Comparison of ENCODE assay signal across 13 mouse cellular contexts in the genomic region with DNA sequence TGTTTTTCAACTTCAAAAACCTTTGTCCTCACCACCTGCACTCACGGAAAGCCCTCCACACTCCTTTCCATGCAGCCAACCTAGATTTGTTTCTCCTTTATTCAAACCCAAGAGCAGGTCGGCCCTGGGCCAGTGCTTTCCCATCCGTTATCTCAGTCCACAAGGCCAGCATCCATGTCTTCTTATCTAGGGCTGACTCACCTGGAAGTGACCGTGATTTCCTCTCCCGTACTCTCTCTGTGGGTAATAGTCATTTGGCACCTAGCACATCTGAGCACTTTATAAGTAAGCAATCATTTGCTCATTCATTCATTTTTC.
DNase-seq lines count a peak whose midpoint lies in the region; ATAC-seq and TF ChIP-seq lines count a peak whose summit lies in the region.
"Had no signal": no experiment of that assay in that cellular context is flagged by ENCODE, and none has a peak within 500 bp of the region (broad histone marks: within the 10 kb centered on the region; RNA-seq: fewer than 3 reads in every experiment).

No protein-coding gene starts in this region.

- H3K27me3 ChIP-seq in lung, embryonic 15.5 days: no peaks in the 10 kb centered on the region
- no peaks in the 10 kb centered on the region for H3K27me3 ChIP-seq in heart, postnatal 0 days (ENCODE audit: control insufficient read depth, insufficient read depth, low read length)
- H3K27me3 ChIP-seq in stomach, postnatal 0 days (ENCODE audit: control insufficient read depth, insufficient read depth, low read length): no peaks in the 10 kb centered on the region

- H3K36me3 ChIP-seq in lung, embryonic 15.5 days: no peaks in the 10 kb centered on the region
- no peaks in the 10 kb centered on the region for H3K36me3 ChIP-seq in heart, postnatal 0 days (replicated peaks; ENCODE audit: control insufficient read depth, insufficient read depth, low read length)
- H3K36me3 ChIP-seq in stomach, postnatal 0 days (ENCODE audit: control insufficient read depth, insufficient read depth, low read length): no peaks in the 10 kb centered on the region
- H3K36me3 ChIP-seq: forebrain, embryonic 12.5 days had no signal

- H3K9me3 ChIP-seq in lung, embryonic 15.5 days: no peaks in the 10 kb centered on the region
- H3K9me3 ChIP-seq in heart, postnatal 0 days (replicated peaks; ENCODE audit: control insufficient read depth, low read length): no peaks in the 10 kb centered on the region
- no peaks in the 10 kb centered on the region for H3K9me3 ChIP-seq in stomach, postnatal 0 days (ENCODE audit: control insufficient read depth, low read length)
- H3K9me3 ChIP-seq: forebrain, embryonic 12.5 days had no signal

- peak overlapping the region; percentile 73 for H3K27ac ChIP-seq in gastrocnemius, adult 2 months
- H3K27ac ChIP-seq in lung, embryonic 15.5 days: peak overlapping the region; percentile 86
- peak overlapping the region; percentile 80 for H3K27ac ChIP-seq in heart, postnatal 0 days (ENCODE audit: low read depth)
- H3K27ac ChIP-seq in stomach, postnatal 0 days (replicated peaks): peak overlapping the region; percentile 65
- H3K27ac ChIP-seq in layer of hippocampus, adult 2 months: no peak overlapping the region
- H3K27ac ChIP-seq: forebrain, embryonic 12.5 days had no signal

- no peak overlapping the region for H3K9ac ChIP-seq in lung, embryonic 15.5 days
- H3K9ac ChIP-seq in heart, postnatal 0 days (replicated peaks; ENCODE audit: low read depth, low read length): no peak overlapping the region
- no peak overlapping the region for H3K9ac ChIP-seq in stomach, postnatal 0 days (ENCODE audit: low read length)
- H3K9ac ChIP-seq: forebrain, embryonic 12.5 days; liver, postnatal 0 days had no signal

- H3K4me3 ChIP-seq in gastrocnemius, adult 2 months: no peak overlapping the region
- no peak overlapping the region for H3K4me3 ChIP-seq in lung, embryonic 15.5 days
- H3K4me3 ChIP-seq in heart, postnatal 0 days (ENCODE audit: low read depth, low read length): no peak overlapping the region
- H3K4me3 ChIP-seq in stomach, postnatal 0 days (ENCODE audit: low read depth, low read length): no peak overlapping the region
- no peak overlapping the region for H3K4me3 ChIP-seq in layer of hippocampus, adult 2 months
- H3K4me3 ChIP-seq: forebrain, embryonic 12.5 days had no signal

- TF ChIP-seq EP300 in heart, postnatal 0 days (IDR thresholded peaks at IDR 0.05; ENCODE audit: low read depth): no peak
- no peak for TF ChIP-seq EP300 in stomach, postnatal 0 days (optimal IDR thresholded peaks at IDR 0.05)

- peaks cover 25% of the 10 kb centered on the region for H3K4me1 ChIP-seq in lung, embryonic 15.5 days
- peaks cover 18% of the 10 kb centered on the region for H3K4me1 ChIP-seq in heart, postnatal 0 days (ENCODE audit: control insufficient read depth, insufficient read depth)
- peaks cover 9% of the 10 kb centered on the region; the same call in 1 of the 2 replicates for H3K4me1 ChIP-seq in stomach, postnatal 0 days (replicated peaks; ENCODE audit: control insufficient read depth, insufficient read depth)

- no peak for DNase-seq in gastrocnemius, adult 2 months
- no peak for DNase-seq in gastrocnemius, postnatal 25 days
- DNase-seq in lung, postnatal 25 days (ENCODE audit: low spot score): no peak
- DNase-seq in heart, postnatal 0 days (ENCODE audit: low spot score): no peak
- DNase-seq in stomach, postnatal 0 days (ENCODE audit: low spot score): no peak
- DNase-seq in right cerebral cortex, postnatal 4 days: no peak
- DNase-seq in layer of hippocampus, adult 2 months (ENCODE audit: low spot score in 2 of 2): no peak
- DNase-seq: liver, postnatal 0 days; thymus, postnatal 36 days had no signal

- TF ChIP-seq CTCF in gastrocnemius, adult 2 months (IDR thresholded peaks at IDR 0.05): no peak
- TF ChIP-seq CTCF in heart, postnatal 0 days (IDR thresholded peaks at IDR 0.05; ENCODE audit: low read depth): no peak
- no peak for TF ChIP-seq CTCF in stomach, postnatal 0 days (IDR thresholded peaks at IDR 0.05; ENCODE audit: low read depth)
- TF ChIP-seq CTCF in layer of hippocampus, adult 2 months (conservative IDR thresholded peaks at IDR 0.05): no peak

- H3K4me2 ChIP-seq in lung, embryonic 15.5 days: no peak overlapping the region
- H3K4me2 ChIP-seq in heart, postnatal 0 days (ENCODE audit: low read depth, low read length): no peak overlapping the region
- H3K4me2 ChIP-seq in stomach, postnatal 0 days (replicated peaks; ENCODE audit: low read depth): no peak overlapping the region
- H3K4me2 ChIP-seq: forebrain, embryonic 12.5 days; midbrain, embryonic 11.5 days had no signal

- intact Hi-C loops in gastrocnemius, adult 2 months (cut with DNase I): no loop called here

- ATAC-seq in lung, embryonic 15.5 days (ENCODE audit: borderline replicate concordance, extremely low read depth, low FRiP score, low TSS enrichment): no peak
- ATAC-seq in heart, postnatal 0 days (ENCODE audit: insufficient read depth, low read depth): no peak
- no peak for ATAC-seq in stomach, postnatal 0 days (ENCODE audit: low FRiP score, low TSS enrichment)
- ATAC-seq: activated CD4-positive, CD25-positive, alpha-beta regulatory T cell, adult 4 months; liver, postnatal 0 days had no signal

- whole genome bisulfite sequencing in lung, embryonic 15.5 days: 30% methylated on average over 5 of the region's 5 CpGs
- WGBS in heart, postnatal 0 days: 52% methylated on average over 5 of the region's 5 CpGs
- WGBS in stomach, postnatal 0 days: 30% methylated on average over 5 of the region's 5 CpGs
